Mouse (Mus musculus): ENCODE data around the gene Spsb4.

Gene Spsb4

DNA sequence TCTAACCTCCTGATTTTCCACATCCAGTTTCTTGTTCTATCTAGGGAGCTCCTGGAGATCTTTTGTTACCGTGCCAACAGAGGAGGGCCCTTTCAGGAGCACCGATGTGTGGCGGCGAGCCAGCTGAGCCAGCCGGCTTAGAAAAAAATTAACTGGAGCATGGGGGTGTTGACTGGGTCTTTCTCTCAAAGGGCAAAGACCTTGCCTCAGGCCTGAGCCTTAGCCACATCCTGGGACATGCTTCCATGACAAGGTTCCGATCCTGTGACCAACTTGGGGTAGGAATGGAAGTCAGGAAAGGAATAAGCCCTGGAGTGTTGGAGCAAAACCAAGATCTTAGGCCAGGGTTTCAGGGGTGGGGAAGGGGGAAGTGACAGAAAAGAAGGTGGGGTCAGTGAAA is 2.9 kb downstream of the Spsb4 start:
- no peak for DNase-seq (ENCODE audit: low read depth)

DNA sequence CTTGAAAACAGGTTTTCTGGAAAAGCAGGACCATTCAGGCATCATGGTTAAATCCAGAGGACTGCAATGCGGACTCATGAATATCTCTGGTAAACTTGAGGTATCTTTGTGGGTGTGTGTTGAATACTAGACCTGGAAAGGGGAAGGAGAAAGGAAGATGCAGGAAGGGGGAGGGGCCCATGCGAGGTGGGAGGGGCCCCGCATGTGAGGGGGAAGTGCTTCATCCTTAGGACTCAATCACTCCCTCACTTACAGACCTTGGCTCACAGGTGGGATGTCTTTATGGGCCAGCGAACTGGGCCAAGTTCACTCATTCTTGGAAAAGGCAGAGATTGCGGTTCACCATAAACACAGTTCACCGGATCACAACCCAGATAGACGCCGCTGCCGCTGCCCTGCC is 4.9 kb downstream of the Spsb4 start:
- DNase-seq (ENCODE audit: low read depth) = no peak

DNA sequence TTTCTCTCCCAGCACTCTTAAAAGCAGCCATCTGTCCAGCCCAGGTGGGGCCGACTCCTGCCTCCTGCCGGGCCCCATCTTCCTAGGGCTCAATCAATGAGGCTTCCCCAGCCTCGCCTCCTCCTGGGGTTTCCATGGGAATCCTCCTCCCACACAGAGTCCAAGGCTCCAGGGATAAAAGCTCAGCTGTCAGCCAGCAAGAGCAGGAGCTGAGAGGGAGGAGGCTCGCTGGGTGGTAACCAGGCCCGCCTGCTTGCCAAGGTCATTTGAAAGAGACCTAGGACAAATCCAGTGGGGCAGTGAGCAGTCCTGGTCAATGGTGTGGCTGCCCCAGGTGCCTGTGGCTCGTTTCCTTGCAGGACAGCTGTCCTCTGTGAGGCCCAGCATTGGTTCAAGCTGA is 5.5 kb downstream of the Spsb4 start:
- DNase-seq (ENCODE audit: low read depth) = no peak

DNA sequence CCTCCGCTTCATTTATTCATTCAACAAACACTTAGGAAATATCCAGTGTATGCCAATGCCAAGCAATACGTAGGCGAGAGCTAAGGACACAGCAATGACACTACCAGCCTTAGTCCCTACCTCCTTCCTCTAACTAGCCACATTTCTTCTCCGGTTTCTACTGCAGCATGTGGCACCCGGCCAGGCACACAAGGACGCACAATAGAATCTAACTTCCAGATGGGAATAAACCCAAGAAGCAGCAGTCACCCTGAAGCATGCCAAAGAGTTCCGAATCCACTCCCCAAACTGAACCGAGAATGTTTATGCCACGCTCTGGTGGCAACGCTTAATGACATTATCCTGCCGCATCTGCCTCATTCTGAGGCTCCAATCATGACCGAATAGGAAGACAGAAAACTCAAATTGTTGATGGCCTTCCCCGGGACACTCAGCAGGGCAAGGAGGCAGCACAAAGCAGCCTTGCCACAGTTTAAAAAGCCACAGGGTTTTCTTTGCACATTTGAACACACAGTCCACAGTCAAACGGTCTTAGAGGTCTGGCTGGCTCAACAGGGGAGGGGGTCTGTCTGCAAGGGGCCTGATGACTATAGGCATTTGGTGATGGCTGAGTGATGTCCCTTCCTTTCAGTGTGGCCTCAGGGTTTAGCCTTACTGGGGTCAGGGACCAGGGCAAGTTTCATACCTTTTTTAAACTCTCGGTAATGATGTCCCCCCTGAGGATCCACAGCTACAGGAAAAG is 7.0 kb downstream of the Spsb4 start:
- DNase-seq (ENCODE audit: low read depth) = no peak

DNA sequence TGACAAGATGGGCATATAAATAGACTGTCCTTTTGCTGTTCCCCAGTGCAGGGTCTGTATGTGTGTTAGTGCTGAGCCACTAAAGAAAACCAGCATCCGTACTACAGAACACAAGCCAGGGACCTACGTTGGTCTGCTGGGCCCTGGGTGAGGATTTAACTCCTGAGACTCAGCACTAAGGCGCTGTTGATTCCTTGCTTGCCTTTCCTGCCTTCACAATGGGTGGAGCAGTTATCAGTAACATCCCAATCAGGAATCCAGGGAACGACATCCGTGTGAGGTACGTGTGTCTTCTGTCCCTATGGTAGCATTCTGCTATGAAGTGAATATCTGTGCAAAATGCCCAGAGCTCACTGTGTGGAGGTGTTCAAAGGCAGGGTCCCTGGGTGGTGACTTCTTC is 8.2 kb downstream of the Spsb4 start:
- no peak for DNase-seq (ENCODE audit: low read depth)

DNA sequence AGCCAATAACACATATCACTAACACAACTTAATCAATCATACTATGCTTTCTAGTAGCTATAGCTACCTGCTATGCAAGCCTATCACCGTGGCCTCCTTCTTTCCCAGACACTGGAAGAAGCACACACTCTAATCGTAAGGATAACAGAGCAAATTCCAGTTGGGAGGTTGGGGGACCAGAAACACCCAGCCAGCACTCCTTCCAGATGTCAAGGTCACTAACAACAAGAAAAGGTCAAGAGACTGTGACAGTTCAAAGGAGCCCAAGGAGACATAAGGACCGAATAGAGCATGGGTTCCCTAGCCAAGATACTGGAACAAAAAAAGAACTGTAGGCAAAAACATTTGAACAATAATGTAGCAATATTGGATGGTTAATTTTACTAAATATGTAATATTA is 13.9 kb downstream of the Spsb4 start:
- no peak for DNase-seq (ENCODE audit: low read depth)

DNA sequence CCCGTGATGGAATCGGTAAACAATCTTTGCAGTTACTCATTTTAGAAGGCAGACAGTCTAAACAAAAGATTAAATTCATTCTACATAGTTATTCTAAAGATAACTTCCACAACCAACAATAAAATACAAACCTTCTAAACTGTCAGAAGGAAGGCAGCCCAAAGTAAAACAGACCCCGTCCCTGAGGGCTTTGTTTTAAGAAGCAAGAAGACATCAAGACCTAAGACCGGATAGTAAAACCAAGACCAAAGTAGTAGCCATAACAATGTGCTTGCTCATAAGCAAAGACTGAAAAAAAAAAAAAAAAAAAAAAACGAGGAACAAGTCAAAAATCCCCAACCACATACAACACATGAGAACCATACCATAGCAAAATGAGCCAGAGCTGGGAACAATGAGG is 15.5 kb downstream of the Spsb4 start:
- no peak for DNase-seq (ENCODE audit: low read depth)

DNA sequence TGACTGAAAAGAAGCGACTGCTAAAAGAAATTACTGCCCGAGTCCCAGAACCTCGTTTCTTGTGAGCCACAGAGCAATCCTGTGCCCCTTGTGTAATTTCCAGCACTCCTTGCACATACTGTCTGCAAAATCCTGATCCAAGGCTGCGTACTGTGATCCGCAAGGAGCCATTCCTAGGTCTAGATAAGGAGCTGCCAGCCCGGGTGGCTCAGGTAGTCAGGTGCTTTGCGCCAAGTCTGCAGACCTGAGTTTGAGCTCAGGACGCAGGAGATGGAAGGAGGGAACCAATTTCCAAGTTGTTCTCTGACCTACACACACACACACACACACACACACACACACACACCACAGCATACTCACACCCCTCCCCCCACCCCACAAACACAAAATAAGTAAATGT is 16.0 kb downstream of the Spsb4 start:
- no peak for DNase-seq (ENCODE audit: low read depth)

DNA sequence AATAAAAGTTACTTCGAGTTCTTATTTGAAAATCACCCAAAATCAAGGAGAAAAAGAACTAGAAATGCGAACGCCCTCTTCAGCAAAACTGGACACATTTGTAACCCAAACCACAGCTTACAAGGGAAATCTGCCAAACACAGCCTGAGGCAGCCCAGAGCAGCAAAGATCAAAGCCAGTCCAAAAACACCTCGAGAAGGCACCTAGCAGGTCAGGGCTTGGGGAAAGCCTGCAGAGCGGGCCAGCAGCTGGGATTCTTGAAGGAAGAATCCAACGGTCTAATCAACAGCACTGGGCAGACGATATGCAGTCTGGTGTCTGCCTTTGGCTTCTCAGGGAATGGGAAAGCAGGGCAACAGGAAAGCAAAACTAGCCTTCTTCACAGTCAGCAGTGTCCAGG is 16.6 kb downstream of the Spsb4 start:
- DNase-seq (ENCODE audit: low read depth) = no peak

DNA sequence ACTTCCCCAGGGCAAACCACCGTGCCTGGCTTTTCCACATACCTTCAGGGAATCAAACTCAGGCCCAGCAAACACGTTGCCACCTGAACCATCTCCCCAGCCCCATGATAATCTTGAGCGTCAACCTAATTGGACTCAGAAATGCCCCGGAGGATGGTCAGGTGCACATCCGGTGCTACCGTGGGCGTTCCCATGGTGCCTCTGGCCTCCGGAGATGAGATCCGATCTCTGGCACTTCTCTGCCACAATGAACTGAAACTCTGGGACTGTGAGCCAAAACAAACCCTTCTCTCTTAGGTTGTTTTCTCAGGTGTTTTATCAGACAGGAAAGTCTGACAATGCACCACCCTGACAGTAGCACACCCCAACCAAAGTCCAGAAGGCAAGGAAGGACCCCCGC is 17.2 kb downstream of the Spsb4 start:
- DNase-seq (ENCODE audit: low read depth) = no peak

DNA sequence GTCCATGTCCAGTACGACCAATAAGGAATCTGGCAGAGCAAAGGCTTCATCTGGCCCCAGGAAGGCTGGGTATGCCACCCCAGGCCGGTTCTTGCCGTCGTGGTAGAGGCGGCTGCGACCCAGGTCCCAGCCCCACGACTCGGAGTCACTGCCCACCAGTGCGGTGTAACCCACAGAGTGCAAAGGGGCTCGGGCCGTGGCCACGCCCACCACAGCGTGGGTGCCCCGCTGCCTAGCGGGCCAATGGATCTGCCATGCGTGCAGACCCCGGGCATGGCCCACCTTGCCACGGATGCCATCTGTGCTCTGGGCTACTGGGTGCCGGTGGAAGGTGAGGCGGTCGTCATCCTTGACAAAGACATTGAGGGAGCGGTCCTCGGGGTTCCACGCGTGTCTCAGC is 22.9 kb downstream of the Spsb4 start:
- DNase-seq (ENCODE audit: low read depth) = no peak

DNA sequence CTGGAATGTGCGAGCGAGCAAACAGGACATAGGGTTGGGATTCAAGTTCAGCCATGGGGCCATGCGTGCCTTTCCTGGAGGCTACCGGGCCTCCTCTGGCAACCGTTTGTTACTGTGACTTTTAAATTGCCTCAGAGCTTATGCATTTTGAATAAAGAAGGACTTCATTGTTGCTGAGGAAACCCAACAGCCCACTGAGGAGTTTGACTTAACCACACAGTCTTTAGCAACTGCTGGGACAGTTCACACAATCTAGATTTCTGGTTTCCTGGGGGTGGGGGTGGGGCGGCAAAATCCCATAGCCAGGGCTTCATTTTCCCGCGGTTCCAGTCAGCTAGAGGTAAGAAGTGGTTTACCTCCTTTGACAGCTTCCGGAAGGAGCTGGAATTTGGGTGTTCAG is 23.9 kb downstream of the Spsb4 start:
- DNase-seq (ENCODE audit: low read depth) = no peak

DNA sequence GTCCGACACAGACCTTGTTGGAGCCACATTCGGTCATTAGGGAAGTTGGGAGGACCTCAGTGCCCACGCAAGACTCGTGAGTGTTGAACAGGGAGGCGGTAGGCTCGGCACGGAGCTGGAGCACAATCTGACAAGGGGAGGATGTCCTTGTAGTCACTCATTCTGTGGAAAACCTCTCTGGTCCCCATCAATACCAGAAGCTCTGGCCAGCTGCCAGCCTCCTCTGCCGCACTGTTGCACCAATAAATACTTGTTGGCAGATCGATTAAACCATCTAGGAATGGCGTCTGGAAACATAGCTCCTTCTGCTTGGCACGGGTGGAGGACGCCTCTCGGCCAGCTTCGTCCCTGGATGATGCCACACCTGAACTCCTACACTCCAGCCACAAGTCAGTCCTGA is 27.5 kb downstream of the Spsb4 start:
- DNase-seq (ENCODE audit: low read depth) = no peak

DNA sequence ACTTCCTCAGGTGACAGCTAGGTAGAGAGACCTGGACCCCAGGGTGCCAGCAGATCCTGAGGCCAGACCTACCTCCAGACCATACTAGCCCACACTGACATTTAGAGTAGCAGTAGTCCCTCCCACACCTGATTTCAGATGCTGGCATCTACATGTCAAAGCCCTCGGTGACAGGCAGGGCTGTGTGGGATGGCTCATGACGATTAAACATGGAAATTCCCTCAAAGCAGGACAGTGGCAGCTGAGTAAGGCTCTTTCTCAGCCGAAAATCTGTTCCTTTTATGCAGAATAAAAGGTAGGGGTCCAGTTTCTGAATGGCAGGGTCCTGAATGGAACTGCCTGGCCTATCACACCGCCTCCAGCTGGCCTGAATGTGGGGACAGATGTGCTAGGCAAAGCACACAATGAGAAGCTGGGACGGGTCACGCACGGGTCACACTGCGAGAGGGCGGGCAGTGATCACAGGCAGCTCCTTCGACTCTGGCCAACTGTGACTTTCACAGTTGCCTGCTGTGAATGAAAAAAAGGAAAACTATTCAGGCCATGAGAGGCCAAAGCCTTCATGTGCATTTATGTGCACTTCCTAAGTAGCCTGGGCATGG is 29.2 kb downstream of the Spsb4 start:
- no peak for DNase-seq (ENCODE audit: low read depth)

DNA sequence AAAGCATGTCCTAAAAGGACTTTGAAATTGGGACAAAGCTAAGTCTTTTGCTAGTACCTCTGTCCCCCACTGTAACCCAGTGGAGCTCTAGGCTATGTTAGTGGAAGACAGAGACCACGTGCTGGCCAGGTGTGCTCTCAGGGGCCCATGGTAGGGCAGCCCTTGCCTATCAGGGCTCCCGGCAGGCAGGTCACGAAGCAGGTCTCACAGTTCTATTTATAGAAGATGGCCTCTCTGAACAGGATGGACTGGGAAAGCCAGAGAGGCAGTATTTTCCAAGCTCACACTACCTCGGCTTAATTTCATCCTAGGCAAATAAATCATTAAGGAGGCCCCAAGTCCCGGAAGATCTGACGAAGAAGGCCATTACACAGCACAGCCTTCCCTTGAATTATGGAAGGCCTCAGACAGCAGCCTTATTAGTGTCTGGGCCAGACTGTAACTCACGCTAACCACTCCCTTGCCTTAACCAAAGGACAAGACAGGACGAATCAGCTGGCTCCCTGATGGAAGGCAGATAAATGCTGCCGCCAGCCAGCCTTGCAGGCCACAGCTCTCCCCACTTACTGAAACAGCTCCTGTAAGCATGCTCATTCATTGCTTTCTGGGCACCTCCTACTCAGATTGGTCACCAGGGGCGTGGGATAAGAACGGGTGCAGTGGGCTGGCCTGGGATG is 31.7 kb downstream of the Spsb4 start:
- no peak for DNase-seq (ENCODE audit: low read depth)

DNA sequence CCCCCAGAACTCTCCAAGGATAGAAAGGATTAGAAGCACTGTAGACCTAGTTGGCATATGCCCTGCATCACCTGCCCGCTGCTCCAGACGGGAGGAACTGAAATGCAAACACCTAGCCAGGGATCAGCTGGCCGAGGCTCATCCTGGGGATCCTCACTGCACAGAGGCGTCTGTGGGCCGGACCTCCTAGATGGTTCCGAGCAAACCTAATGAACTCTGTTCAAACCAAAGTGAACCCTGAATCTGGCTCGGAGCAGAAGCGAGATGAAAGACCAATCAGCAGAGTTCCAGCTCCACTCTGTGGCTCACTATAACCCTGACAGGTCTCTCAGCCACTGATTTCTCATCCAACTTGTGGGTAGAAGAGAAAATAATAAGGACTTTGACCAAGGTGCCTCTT is 34.6 kb downstream of the Spsb4 start:
- DNase-seq (ENCODE audit: low read depth) = no peak

DNA sequence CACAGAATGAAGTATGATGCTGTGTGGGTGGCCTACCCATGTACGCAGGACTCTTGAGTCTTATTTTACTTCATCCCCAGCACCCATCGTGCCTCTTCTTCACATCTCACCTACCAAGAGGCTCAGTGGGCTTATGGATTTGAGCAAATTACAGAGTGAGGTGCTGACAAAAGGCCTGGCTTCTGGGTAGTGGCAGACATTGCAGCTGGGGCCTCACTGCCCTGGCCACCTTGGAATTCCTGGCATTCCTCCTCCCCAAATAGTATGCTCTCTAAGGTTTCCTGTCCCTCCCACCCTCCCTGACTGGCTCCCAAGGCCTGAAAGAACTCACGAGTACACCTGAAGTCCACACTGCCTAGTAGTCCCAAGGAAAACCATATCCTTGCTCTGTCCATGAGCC is 35.7 kb downstream of the Spsb4 start:
- DNase-seq (ENCODE audit: low read depth) = no peak

DNA sequence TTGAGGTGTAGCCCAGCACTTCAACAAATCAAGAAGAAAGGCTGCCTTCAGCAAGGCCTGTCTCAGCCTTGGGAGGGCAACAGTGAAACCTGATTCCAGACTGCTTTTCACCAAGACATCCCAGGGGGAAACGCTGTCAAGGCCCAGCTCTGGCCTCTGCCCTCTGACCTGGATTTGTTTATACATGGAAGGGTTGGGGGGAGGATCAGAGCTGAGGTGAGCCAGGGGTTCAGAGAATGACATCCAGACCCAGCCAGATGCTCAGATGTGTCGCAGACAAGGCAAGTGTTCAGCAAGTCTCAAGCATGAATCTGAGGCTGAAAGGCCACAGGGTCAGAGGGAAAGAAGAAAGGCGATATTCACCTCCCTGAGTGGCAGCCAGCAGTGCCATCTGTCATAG is 36.3 kb downstream of the Spsb4 start:
- no peak for DNase-seq (ENCODE audit: low read depth)

DNA sequence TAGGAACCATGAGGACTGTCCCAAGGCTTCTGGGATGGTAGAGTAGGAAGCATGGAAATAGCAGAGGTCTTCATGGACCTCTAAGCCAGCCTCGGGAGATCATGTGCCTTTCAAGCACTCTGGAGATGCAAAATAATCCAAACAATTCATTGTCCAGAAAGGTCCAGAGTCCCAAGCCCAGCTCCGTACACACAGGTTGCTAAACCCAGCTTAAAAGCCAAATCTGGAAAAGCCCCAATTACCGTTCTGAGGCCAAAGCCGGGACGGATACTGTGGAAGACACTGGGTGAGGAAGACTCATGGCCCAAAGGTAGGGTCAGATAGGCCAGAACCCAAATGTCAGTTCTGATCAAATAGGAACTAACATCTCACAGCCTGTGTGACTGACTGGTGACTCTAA is 36.8 kb downstream of the Spsb4 start:
- no peak for DNase-seq (ENCODE audit: low read depth)

DNA sequence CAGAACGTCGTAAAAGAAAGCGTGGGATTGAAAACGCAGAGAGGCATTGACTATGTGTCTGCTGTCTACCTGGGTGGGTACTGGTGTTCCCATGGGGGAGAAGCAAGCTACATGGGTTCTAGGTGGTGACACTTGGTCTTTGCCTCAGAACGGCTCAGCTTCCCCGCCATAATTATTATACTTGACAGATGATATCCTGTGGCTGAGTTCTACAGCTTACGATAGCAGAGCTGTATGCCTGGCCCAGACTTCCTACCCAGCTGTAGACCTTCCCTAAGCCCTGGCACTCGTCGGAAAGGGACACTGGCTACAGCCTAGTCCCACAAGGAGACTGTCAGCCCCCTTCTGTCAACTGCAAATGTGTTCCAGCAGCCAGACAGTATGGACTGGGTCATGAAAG is 37.5 kb downstream of the Spsb4 start:
- no peak for DNase-seq (ENCODE audit: low read depth)

DNA sequence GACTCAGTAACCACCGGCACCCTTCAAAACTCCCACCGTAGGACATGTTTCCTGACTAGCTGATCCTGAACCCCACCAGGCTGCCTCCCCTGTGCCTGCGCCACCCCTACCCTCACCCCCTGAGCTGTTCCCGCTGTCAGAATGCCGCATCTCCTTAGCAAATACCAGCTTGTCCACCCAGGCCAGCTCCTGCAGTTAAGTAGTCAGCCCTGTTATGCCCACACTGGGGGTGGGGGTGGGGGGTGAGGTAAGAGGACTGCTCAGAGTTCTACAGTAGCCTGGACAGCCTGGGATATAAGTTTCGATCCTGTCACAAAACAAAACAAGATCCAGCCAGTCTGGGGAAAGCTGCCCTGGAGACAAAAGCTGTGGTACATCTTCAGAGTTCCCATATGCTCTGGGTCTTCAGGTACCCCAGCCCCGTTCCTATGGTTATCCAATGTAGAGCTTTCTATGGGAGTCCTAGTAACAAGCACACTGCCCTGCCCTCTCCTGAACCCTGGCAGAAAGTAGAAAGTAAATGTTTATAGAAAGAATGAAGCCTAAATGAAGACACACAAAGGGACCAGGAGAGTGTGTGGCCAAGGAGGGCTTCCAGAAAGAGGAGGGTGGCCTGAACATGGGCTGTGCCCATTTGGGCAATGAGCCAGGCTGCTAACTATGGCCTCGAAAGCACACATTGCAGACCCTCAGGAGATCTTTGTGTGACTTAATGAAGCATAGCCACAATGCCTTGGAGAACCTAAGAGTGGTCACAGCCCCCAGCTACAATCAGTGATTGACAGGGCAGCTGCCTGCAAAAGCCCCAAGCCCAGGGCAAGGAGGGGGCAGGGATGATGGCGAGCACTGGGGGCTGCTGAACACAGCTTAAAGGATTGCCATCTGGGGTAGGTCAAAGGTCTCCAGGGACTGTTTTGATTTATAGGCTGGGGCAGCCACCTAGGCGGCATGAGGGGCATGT is 38.3 kb downstream of the Spsb4 start:
- no peak for DNase-seq (ENCODE audit: low read depth)

DNA sequence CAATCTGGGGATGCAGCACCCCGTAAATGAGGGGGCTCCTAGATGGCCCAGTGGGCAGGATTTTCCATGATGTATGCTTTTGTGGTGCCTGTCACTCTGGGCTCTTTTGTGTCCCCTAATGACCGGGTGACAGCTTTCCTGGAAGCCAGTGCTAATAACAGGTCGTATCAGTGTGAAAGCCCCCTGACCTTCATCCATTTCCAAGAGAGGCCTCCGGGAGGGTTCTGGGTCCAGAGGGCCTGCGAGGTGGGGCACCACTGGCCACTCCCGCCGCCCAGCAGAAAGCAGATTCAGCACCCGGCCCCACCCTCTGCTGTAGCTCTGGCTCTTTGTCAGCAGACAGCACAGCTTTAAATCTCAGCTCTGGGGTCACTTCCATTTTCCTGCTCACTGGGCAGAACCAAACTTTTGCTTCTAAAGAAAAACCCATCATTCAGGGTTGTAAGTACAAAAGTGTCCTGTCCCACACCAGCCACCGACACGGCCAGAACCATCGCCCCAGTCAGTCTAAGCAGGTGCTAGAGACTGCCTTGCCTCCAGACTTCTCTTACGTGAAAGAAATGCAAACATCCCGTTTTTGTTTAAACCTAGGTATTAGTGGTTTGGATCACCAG is 39.1 kb downstream of the Spsb4 start:
- DNase-seq (ENCODE audit: low read depth) = no peak
